ENCODE assay signal across 25 mouse cellular contexts in genomic region chr4:35173551-35173950, GRCm38 (mm10). TPM values are rescaled to one million over a fixed set of nuclear protein-coding genes. Genes with fewer than 3 reads are reported as not detected.
"Had no signal": no experiment of that assay in that cellular context is flagged by ENCODE, and none has a peak within 500 bp of the region (broad histone marks: within the 10 kb centered on the region; RNA-seq: fewer than 3 reads in every experiment).

No protein-coding gene starts in this region.

- H3K27me3 ChIP-seq: kidney, embryonic 15.5 days; midbrain, embryonic 12.5 days; neural tube, embryonic 13.5 days had no signal

- H3K27ac ChIP-seq: kidney, embryonic 15.5 days; left cerebral cortex, adult 2 months; liver, embryonic 14.5 days; midbrain, embryonic 12.5 days; neural tube, embryonic 13.5 days; stomach, postnatal 0 days had no signal

- H3K9me3 ChIP-seq: kidney, embryonic 15.5 days; midbrain, embryonic 12.5 days; neural tube, embryonic 13.5 days had no signal

- DNase-seq: kidney, adult 8-10 months; kidney, postnatal 10 days; kidney, postnatal 36 days; layer of hippocampus, postnatal 36 days; liver, postnatal 0 days; lung, embryonic 14.5 days; lung, postnatal 10 days; lung, postnatal 4 days; retina, postnatal 1 day; right cerebral cortex, postnatal 25 days; thymus, adult 2 months; thymus, postnatal 14 days; thymus, postnatal 4 days had no signal

- H3K4me3 ChIP-seq: kidney, embryonic 15.5 days; left cerebral cortex, adult 2 months; midbrain, embryonic 12.5 days; myocyte; neural tube, embryonic 13.5 days had no signal

- H3K36me3 ChIP-seq: kidney, embryonic 15.5 days; midbrain, embryonic 12.5 days; neural tube, embryonic 13.5 days had no signal

- ATAC-seq: liver, postnatal 0 days; midbrain, embryonic 16.5 days had no signal

- H3K9ac ChIP-seq: kidney, embryonic 15.5 days; liver, embryonic 14.5 days; liver, postnatal 0 days; lung, embryonic 14.5 days; midbrain, embryonic 12.5 days; neural tube, embryonic 13.5 days had no signal

- H3K4me2 ChIP-seq: kidney, embryonic 15.5 days; liver, embryonic 11.5 days; lung, embryonic 14.5 days; midbrain, embryonic 12.5 days; neural tube, embryonic 13.5 days had no signal

RNA-seq across cellular contexts. Expression of gene Ifnk, which starts 21.7 kb away (rescaled TPM):
- polyA plus RNA-seq: kidney, embryonic 15.5 days; limb, embryonic 11.5 days; limb, embryonic 14.5 days; liver, embryonic 11.5 days; liver, embryonic 14.5 days; midbrain, embryonic 16.5 days; myocyte; neural tube, embryonic 13.5 days; small intestine, adult 2 months; thymus, adult 2 months had no signal
